7 mouse cellular contexts compared by ENCODE assay signal in genomic region chr10:41980772-41981383, GRCm38 (mm10). TPM values are rescaled to one million over a fixed set of nuclear protein-coding genes. Genes with fewer than 3 reads are reported as not detected.
DNase-seq lines count a peak whose midpoint lies in the region; ATAC-seq and TF ChIP-seq lines count a peak whose summit lies in the region.

No protein-coding gene starts in this region.

- no peaks in the 10 kb centered on the region for H3K36me3 ChIP-seq in intestine, embryonic 14.5 days (ENCODE audit: control insufficient read depth, insufficient read depth, low read length)

- H3K4me2 ChIP-seq in intestine, embryonic 14.5 days (ENCODE audit: low read length) = no peak overlapping the region

- peak; percentile 66; the same call in 1 of the 2 replicates for ATAC-seq in intestine, embryonic 14.5 days (replicated peaks; ENCODE audit: low FRiP score, low TSS enrichment, low read depth)

- H3K27me3 ChIP-seq in intestine, embryonic 14.5 days (replicated peaks; ENCODE audit: control insufficient read depth, insufficient read depth, low read length) = no peaks in the 10 kb centered on the region

- no peaks in the 10 kb centered on the region for H3K4me1 ChIP-seq in intestine, embryonic 14.5 days (replicated peaks; ENCODE audit: control insufficient read depth, insufficient read depth, low read length)

- no peaks in the 10 kb centered on the region for H3K9me3 ChIP-seq in intestine, embryonic 14.5 days (ENCODE audit: control insufficient read depth, low read length)

- 28% methylated on average over 6 of the region's 6 CpGs for WGBS in intestine, embryonic 14.5 days

- H3K27ac ChIP-seq in gastrocnemius, adult 2 months = peak overlapping the region; percentile 57
- H3K27ac ChIP-seq in intestine, embryonic 14.5 days (ENCODE audit: low read depth) = no peak overlapping the region

- intact Hi-C loops in gastrocnemius, adult 2 months (cut with DNase I) = loop anchor here (1.0 to 10.0 kb wide), 5 partner anchors 51 to 754 kb away; partner anchors contain the start of gene Foxo3

- DNase-seq in T-cell, adult 2 months (ENCODE audit: low spot score) = peak; percentile 37
- DNase-seq in cerebellum, adult 9-11 months = peak; percentile 81
- DNase-seq in gastrocnemius, adult 2 months = peak; percentile 69
- DNase-seq in intestine, embryonic 14.5 days (ENCODE audit: low spot score) = peak; percentile 71
- DNase-seq in left cerebral cortex, adult 8-10 months (ENCODE audit: low spot score in 2 of 2) = peak; percentile 26 to 45
- DNase-seq in mesoderm, embryonic 11.5 days (ENCODE audit: low read depth, low spot score) = peak; percentile 83
- peak; percentile 21 for DNase-seq in right cerebral cortex, postnatal 25 days

- no peak overlapping the region for H3K9ac ChIP-seq in intestine, embryonic 14.5 days (ENCODE audit: low read length)

- H3K4me3 ChIP-seq in gastrocnemius, adult 2 months = peak overlapping the region; percentile 55
- H3K4me3 ChIP-seq in intestine, embryonic 14.5 days (ENCODE audit: low read depth, low read length) = no peak overlapping the region

- TF ChIP-seq CTCF in gastrocnemius, adult 2 months (IDR thresholded peaks at IDR 0.05) = peak; percentile 79

RNA-seq across cellular contexts. Expression of gene Armc2, which starts 37.4 kb away (rescaled TPM):
- total RNA-seq in gastrocnemius, adult 2 months (2021) = under 1 TPM; 0.23 to 0.84 TPM
- 1.1 and 1.7 TPM in 2 replicates for polyA plus RNA-seq in intestine, embryonic 14.5 days (2014; fragmentation: Nextera tagmentation; extraction: Ambion mirVana)
- total RNA-seq in left cerebral cortex, adult 8-10 months (2022) = 10 to 100 TPM; 10.5 to 15.0 (median 12.5) TPM

Comparison
In these comparisons a context has a peak if more than half of its experiments do, and no peak if none do; other contexts are left out.
1. DNase-seq: peak in every context shown above with its lines; median percentile 83 in mesoderm, embryonic 11.5 days; 81 in cerebellum, adult 9-11 months; 71 in intestine, embryonic 14.5 days; 69 in gastrocnemius, adult 2 months; 37 in T-cell, adult 2 months; 36 in left cerebral cortex, adult 8-10 months; 21 in right cerebral cortex, postnatal 25 days.
2. RNA of gene Armc2, which starts 37.4 kb away (total RNA-seq): 10.5 to 15.0 TPM in left cerebral cortex, adult 8-10 months; 0.23 to 0.84 TPM in gastrocnemius, adult 2 months; every median in the first group is over 4 times any median in the second.